Mouse (Mus musculus): Measurements from ENCODE around the gene E430018J23Rik. TPM values are rescaled to one million over a fixed set of nuclear protein-coding genes. Genes with fewer than 3 reads are reported as not detected.
A peak's percentile ranks its signal among the peaks of the same experiment; 100 is the strongest.
"Not testable (repeated sequence)": the region's sequence is repeated elsewhere in the genome, so short reads cannot be mapped to it uniquely, and the experiment has no call there.

Gene E430018J23Rik
- total and polyA plus RNA-seq, 3 experiments: 2.1 to 2.5 TPM; not detected in 1

DNA sequence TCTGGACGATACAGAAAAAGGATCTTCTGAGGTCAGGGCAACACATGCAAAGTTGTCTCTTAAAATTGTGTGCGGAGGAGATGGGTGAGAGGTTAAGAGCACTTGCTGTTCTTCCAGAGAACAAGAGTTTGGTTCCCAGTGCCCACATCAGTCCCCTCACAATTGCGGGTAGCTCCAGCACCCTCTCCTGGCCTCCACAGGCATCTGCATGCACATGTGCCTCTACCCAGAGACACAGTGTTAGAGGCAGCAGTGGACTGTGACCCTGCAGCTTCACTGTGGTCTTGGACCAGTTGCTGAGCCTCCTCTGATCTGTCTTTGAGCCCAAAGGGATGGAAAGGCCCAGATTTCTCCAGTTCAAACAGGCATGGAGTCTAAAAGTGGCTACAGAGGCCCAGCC lies 21.6 kb downstream of the E430018J23Rik start:
- peaks cover 9 to 16% of the 10 kb centered on the region in 2 experiments for H3K4me1 ChIP-seq (ENCODE audit: control insufficient read depth in 1 of 2, insufficient read depth in 2 of 2, low read length in 2 of 2)
- H3K79me2 ChIP-seq (ENCODE audit: control insufficient read depth, insufficient read depth, low read length, poor library complexity); H3K4me3 ChIP-seq (ENCODE audit: control insufficient read depth in 1 of 2, insufficient read depth in 1 of 2, low read depth in 2 of 2, low read length in 2 of 2); H3K9me3 ChIP-seq (replicated peaks; ENCODE audit: insufficient read depth, low read length); H3K27me3 ChIP-seq (ENCODE audit: control insufficient read depth in 1 of 2, insufficient read depth in 2 of 2, low read length in 2 of 2); H3K9ac ChIP-seq (ENCODE audit: control insufficient read depth, low read depth, low read length, poor library complexity, severe bottlenecking): not testable (repeated sequence)
- TF ChIP-seq CTCF (IDR thresholded peaks at IDR 0.05 in 2 of 3, conservative IDR thresholded peaks at IDR 0.05 in 1 of 3; ENCODE audit: control insufficient read depth in 1 of 3, insufficient read depth in 1 of 3, low read depth in 2 of 3, low read length in 3 of 3, poor library complexity in 1 of 3, severe bottlenecking in 1 of 3): peak; percentile 39 to 43 (median 40)
- peak; percentile 36 for TF ChIP-seq SMC3 (IDR thresholded peaks at IDR 0.05; ENCODE audit: low read depth, low read length)
- H3K36me3 ChIP-seq (ENCODE audit: control insufficient read depth in 1 of 2, insufficient read depth in 2 of 2, low read length in 2 of 2): peaks cover 0 to 13% of the 10 kb centered on the region in 2 experiments; a peak in 2 of 4 replicates
- peak overlapping the region; percentile 15; the same call in 1 of the 2 replicates for H3K27ac ChIP-seq (ENCODE audit: control insufficient read depth, low read depth, low read length)
- peak; percentile 48 for DNase-seq (ENCODE audit: low read depth, low spot score)

DNA sequence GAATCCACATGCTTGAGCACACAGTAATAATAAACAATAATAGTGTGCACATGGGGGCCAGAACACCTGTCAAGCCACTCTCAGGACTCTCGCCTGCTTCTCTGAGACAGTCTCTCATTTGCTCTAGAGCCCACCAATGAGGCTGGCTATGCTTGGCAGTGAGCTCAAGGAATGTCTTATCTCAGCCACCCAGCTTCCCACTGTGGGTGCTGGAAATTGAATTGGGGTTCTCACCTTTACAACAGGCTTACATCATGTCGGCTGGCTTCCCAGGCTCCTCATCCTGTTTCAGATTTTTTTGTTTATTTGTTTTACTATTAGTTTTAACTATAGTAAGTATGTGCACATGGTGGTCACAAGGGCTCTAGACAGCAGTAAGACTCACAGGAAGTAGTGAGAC lies 22.2 kb downstream of the E430018J23Rik start:
- peak overlapping the region; percentile 15; the same call in 1 of the 2 replicates for H3K27ac ChIP-seq (ENCODE audit: control insufficient read depth, low read depth, low read length)
- DNase-seq (ENCODE audit: low read depth, low spot score): peak; percentile 64
- H3K36me3 ChIP-seq (ENCODE audit: control insufficient read depth in 1 of 2, insufficient read depth in 2 of 2, low read length in 2 of 2): peaks cover 0 to 10% of the 10 kb centered on the region in 2 experiments; a peak in 2 of 4 replicates
- peaks cover 9 to 11% of the 10 kb centered on the region in 2 experiments for H3K4me1 ChIP-seq (ENCODE audit: control insufficient read depth in 1 of 2, insufficient read depth in 2 of 2, low read length in 2 of 2)
- H3K9ac ChIP-seq (ENCODE audit: control insufficient read depth, low read depth, low read length, poor library complexity, severe bottlenecking): no peak overlapping the region
- TF ChIP-seq ZMIZ1 (IDR thresholded peaks at IDR 0.05; ENCODE audit: low read depth, low read length) (no peak), ETS1 (IDR thresholded peaks at IDR 0.05; ENCODE audit: low read depth, low read length) (peak; percentile 72), EP300 (IDR thresholded peaks at IDR 0.05; ENCODE audit: low read depth in 1 of 2, low read length in 2 of 2) (peak; percentile 28 to 70; a peak in 3 of 4 replicates), MAX (IDR thresholded peaks at IDR 0.05; ENCODE audit: low read length) (no peak), CHD1 (IDR thresholded peaks at IDR 0.05; ENCODE audit: low read depth, low read length) (no peak), KAT2A (conservative IDR thresholded peaks at IDR 0.05; ENCODE audit: low read depth, low read length) (0 out of 2 replicates have a peak, but pooled peaks have one; percentile 26), MXI1 (IDR thresholded peaks at IDR 0.05; ENCODE audit: low read depth, low read length) (peak; percentile 19; the same call in 1 of the 2 replicates), TAL1 (IDR thresholded peaks at IDR 0.05; ENCODE audit: low read length) (peak; percentile 73), TCF12 (IDR thresholded peaks at IDR 0.05; ENCODE audit: low read depth, low read length) (peak; percentile 80; the same call in 1 of the 2 replicates), BHLHE40 (IDR thresholded peaks at IDR 0.05; ENCODE audit: borderline replicate concordance, low read depth, low read length) (no peak), RCOR1 (IDR thresholded peaks at IDR 0.05; ENCODE audit: low read depth, low read length) (0 out of 2 replicates have a peak, but pooled peaks have one; percentile 34), GATA1 (IDR thresholded peaks at IDR 0.05; ENCODE audit: low read depth, low read length) (peak; percentile 72)
- H3K79me2 ChIP-seq (ENCODE audit: control insufficient read depth, insufficient read depth, low read length, poor library complexity): peaks cover 2% of the 10 kb centered on the region; the same call in 1 of the 2 replicates
- H3K9me3 ChIP-seq (replicated peaks; ENCODE audit: insufficient read depth, low read length): no peaks in the 10 kb centered on the region
- no peaks in the 10 kb centered on the region for H3K27me3 ChIP-seq (ENCODE audit: control insufficient read depth in 1 of 2, insufficient read depth in 2 of 2, low read length in 2 of 2)
- no peak overlapping the region for H3K4me3 ChIP-seq (ENCODE audit: control insufficient read depth in 1 of 2, insufficient read depth in 1 of 2, low read depth in 2 of 2, low read length in 2 of 2)

DNA sequence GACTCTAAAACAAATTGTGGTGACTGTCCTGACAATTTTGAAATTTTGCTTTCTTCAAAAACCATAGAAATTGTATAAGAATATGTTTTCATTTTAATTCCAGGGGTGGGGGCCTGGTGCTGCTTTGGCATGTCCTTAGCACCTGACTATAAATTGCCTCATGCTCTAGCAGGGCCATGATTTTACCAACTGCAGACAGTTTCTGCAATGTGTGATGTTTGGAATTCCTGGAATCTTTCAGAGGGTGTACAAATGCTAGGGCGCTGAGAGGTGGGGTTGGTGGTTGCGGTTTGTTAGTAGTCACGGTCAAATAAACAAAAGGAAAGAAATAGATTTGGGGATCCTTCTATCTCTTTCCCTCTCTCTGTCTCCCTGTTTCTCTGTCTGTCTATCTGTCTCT lies 27.2 kb downstream of the E430018J23Rik start:
- DNase-seq (ENCODE audit: low read depth, low spot score): no peak
- Histone ChIP-seq H3K4me3 (ENCODE audit: control insufficient read depth in 1 of 2, insufficient read depth in 1 of 2, low read depth in 2 of 2, low read length in 2 of 2) (no peak overlapping the region), H3K36me3 (ENCODE audit: control insufficient read depth in 1 of 2, insufficient read depth in 2 of 2, low read length in 2 of 2) (peaks cover 0 to 8% of the 10 kb centered on the region in 2 experiments; a peak in 2 of 4 replicates), H3K79me2 (ENCODE audit: control insufficient read depth, insufficient read depth, low read length, poor library complexity) (no peaks in the 10 kb centered on the region), H3K27ac (ENCODE audit: control insufficient read depth, low read depth, low read length) (no peak overlapping the region), H3K9me3 (replicated peaks; ENCODE audit: insufficient read depth, low read length) (no peaks in the 10 kb centered on the region), H3K27me3 (ENCODE audit: control insufficient read depth in 1 of 2, insufficient read depth in 2 of 2, low read length in 2 of 2) (no peaks in the 10 kb centered on the region), H3K9ac (ENCODE audit: control insufficient read depth, low read depth, low read length, poor library complexity, severe bottlenecking) (no peak overlapping the region), H3K4me1 (ENCODE audit: control insufficient read depth in 1 of 2, insufficient read depth in 2 of 2, low read length in 2 of 2) (peaks cover 5 to 9% of the 10 kb centered on the region in 2 experiments)
- TF ChIP-seq CHD2 (IDR thresholded peaks at IDR 0.05; ENCODE audit: low read length) (no peak), NELFE (IDR thresholded peaks at IDR 0.05; ENCODE audit: low read depth, low read length) (no peak), ZNF384 (IDR thresholded peaks at IDR 0.05; ENCODE audit: low read depth, low read length) (no peak), UBTF (IDR thresholded peaks at IDR 0.05; ENCODE audit: borderline replicate concordance, insufficient read depth, low read depth, low read length) (no peak), MEF2A (IDR thresholded peaks at IDR 0.05; ENCODE audit: extremely low read depth, insufficient replicate concordance, low read depth, low read length, poor library complexity, severe bottlenecking) (no peak), MAZ (IDR thresholded peaks at IDR 0.05; ENCODE audit: low read depth, low read length) (no peak), CTCF (IDR thresholded peaks at IDR 0.05 in 2 of 3, conservative IDR thresholded peaks at IDR 0.05 in 1 of 3; ENCODE audit: control insufficient read depth in 1 of 3, insufficient read depth in 1 of 3, low read depth in 2 of 3, low read length in 3 of 3, poor library complexity in 1 of 3, severe bottlenecking in 1 of 3) (no peak), EP300 (IDR thresholded peaks at IDR 0.05; ENCODE audit: low read depth in 1 of 2, low read length in 2 of 2) (no peak), TCF12 (IDR thresholded peaks at IDR 0.05; ENCODE audit: low read depth, low read length) (no peak), MYC (IDR thresholded peaks at IDR 0.05; ENCODE audit: low read depth, low read length) (no peak), ELF1 (IDR thresholded peaks at IDR 0.05; ENCODE audit: low read depth, low read length) (no peak), KAT2A (conservative IDR thresholded peaks at IDR 0.05; ENCODE audit: low read depth, low read length) (no peak), SMC3 (IDR thresholded peaks at IDR 0.05; ENCODE audit: low read depth, low read length) (no peak), ETS1 (IDR thresholded peaks at IDR 0.05; ENCODE audit: low read depth, low read length) (no peak)
